Mouse (Mus musculus) testis, postnatal 14 days (tissue): ENCODE measurements around the gene Bpifc.
A peak's percentile ranks its signal among the peaks of the same experiment; 100 is the strongest.
"Not testable (repeated sequence)": the region's sequence is repeated elsewhere in the genome, so short reads cannot be mapped to it uniquely, and the experiment has no call there.

Experiments used
- DNase-seq: peaks from one replicate; pipeline ENCODE4 v3.0.0; 2021; ENCODE audit warnings: low spot score

Bpifc gene

GRCm38 (mm10) chr10:86011781-86012180, at the start of gene Bpifc:
TSS of gene Bpifc (minus strand) at chr10:86011895.
- DNase-seq = no peak

GRCm38 (mm10) chr10:86060267-86060666, 48.6 kb upstream of the Bpifc start:
- no peak for DNase-seq

- DNase-seq = no peak
Measured at GRCm38 (mm10) chr10:86057712-86058111, 46.0 kb upstream of the Bpifc start.

- DNase-seq = no peak
Measured at GRCm38 (mm10) chr10:86057286-86057685, 45.6 kb upstream of the Bpifc start.

GRCm38 (mm10) chr10:86056297-86056903, 44.7 kb upstream of the Bpifc start:
- no peak for DNase-seq

- no peak for DNase-seq
Measured at GRCm38 (mm10) chr10:86052818-86053522, 41.3 kb upstream of the Bpifc start.

GRCm38 (mm10) chr10:86050522-86050921, 38.8 kb upstream of the Bpifc start:
- no peak for DNase-seq

GRCm38 (mm10) chr10:86047786-86048185, 36.1 kb upstream of the Bpifc start:
- DNase-seq = no peak

GRCm38 (mm10) chr10:86046371-86046770, 34.7 kb upstream of the Bpifc start:
- DNase-seq = no peak

GRCm38 (mm10) chr10:86044066-86044465, 32.4 kb upstream of the Bpifc start:
- DNase-seq = no peak

- no peak for DNase-seq
Measured at GRCm38 (mm10) chr10:86043651-86044050, 32.0 kb upstream of the Bpifc start.

- peak; percentile 18 for DNase-seq
Measured at GRCm38 (mm10) chr10:86034007-86034728, 22.5 kb upstream of the Bpifc start.

GRCm38 (mm10) chr10:86032517-86032916, 20.8 kb upstream of the Bpifc start:
- DNase-seq = no peak

- no peak for DNase-seq
Measured at GRCm38 (mm10) chr10:86030743-86031142, 19.0 kb upstream of the Bpifc start.

- DNase-seq = not testable (repeated sequence)
Measured at GRCm38 (mm10) chr10:86026807-86027206, 15.1 kb upstream of the Bpifc start.

GRCm38 (mm10) chr10:86026354-86026753, 14.7 kb upstream of the Bpifc start:
- DNase-seq = no peak

GRCm38 (mm10) chr10:86025906-86026305, 14.2 kb upstream of the Bpifc start:
- DNase-seq = no peak

- DNase-seq = no peak
Measured at GRCm38 (mm10) chr10:86023149-86023548, 11.5 kb upstream of the Bpifc start.

- no peak for DNase-seq
Measured at GRCm38 (mm10) chr10:86022474-86022816, 10.8 kb upstream of the Bpifc start.

GRCm38 (mm10) chr10:86021749-86022473, 10.2 kb upstream of the Bpifc start, which contains the start of gene Fbxo7:
TSS of gene Fbxo7 (plus strand) at chr10:86021972.
- peak; percentile 89 for DNase-seq

GRCm38 (mm10) chr10:86021408-86021748, 9.7 kb upstream of the Bpifc start:
- DNase-seq = no peak

- no peak for DNase-seq
Measured at GRCm38 (mm10) chr10:86018813-86019212, 7.1 kb upstream of the Bpifc start.

GRCm38 (mm10) chr10:86017781-86018180, 6.1 kb upstream of the Bpifc start:
- DNase-seq = no peak
